Mouse (Mus musculus): ENCODE measurements around the gene Apba3. TPM values are rescaled to one million over a fixed set of nuclear protein-coding genes. Genes with fewer than 3 reads are reported as not detected.

Gene Apba3
- polyA plus RNA-seq, 1 experiment from 2014 or later = 71.4 TPM

GRCm38 (mm10) chr10:81288601-81289000 is 21.8 kb downstream of the Apba3 start:
- no peak for DNase-seq (ENCODE audit: low read depth, low spot score)
- ATAC-seq = no peak
- no peaks in the 10 kb centered on the region for H3K27me3 ChIP-seq
- no peak for TF ChIP-seq CTCF (IDR thresholded peaks at IDR 0.05)
- POLR2A ChIA-PET = no interaction called here
- in situ Hi-C loops (cut with MboI; ENCODE audit: low pct_unique_long_range_greater_than_20kb) = loop anchor here (5.0 kb wide), 2 partner anchors 64 to 164 kb away; partner anchors contain the start of gene Hmg20b
- CTCF ChIA-PET = interaction anchor here (0.8 to 2.6 kb wide), 14 partner anchors 9 to 90 kb away, joined by 3 to 28 read pairs (median 5); partner anchors contain the start of genes Fzr1 and Hmg20b

GRCm38 (mm10) chr10:81289278-81289677 is 22.5 kb downstream of the Apba3 start:
- POLR2A ChIA-PET = no interaction called here
- TF ChIP-seq CTCF (IDR thresholded peaks at IDR 0.05) = no peak
- in situ Hi-C loops (cut with MboI; ENCODE audit: low pct_unique_long_range_greater_than_20kb) = loop anchor here (5.0 kb wide), 2 partner anchors 63 to 163 kb away; partner anchors contain the start of gene Hmg20b
- no peaks in the 10 kb centered on the region for H3K27me3 ChIP-seq
- ATAC-seq = no peak
- no peak for DNase-seq (ENCODE audit: low read depth, low spot score)
- CTCF ChIA-PET = interaction anchor here (0.7 to 2.6 kb wide), 16 partner anchors 9 to 89 kb away, joined by 3 to 28 read pairs (median 5); partner anchors contain the start of genes Fzr1 and Hmg20b

- CTCF ChIA-PET = interaction anchor here (0.7 to 2.6 kb wide), 13 partner anchors 8 to 89 kb away, joined by 3 to 28 read pairs (median 5); partner anchors contain the start of genes Fzr1 and Hmg20b
- no peaks in the 10 kb centered on the region for H3K27me3 ChIP-seq
- TF ChIP-seq CTCF (IDR thresholded peaks at IDR 0.05) = no peak
- no peak for ATAC-seq
- no peak for DNase-seq (ENCODE audit: low read depth, low spot score)
- POLR2A ChIA-PET = interaction anchor here (1.1 kb wide), 1 partner anchor 68 kb away, joined by 4 read pairs; no protein-coding TSS in a partner anchor
- in situ Hi-C loops (cut with MboI; ENCODE audit: low pct_unique_long_range_greater_than_20kb) = loop anchor here (5.0 kb wide), 2 partner anchors 62 to 162 kb away; partner anchors contain the start of gene Hmg20b
Observed at GRCm38 (mm10) chr10:81289811-81290210, 23.1 kb downstream of the Apba3 start.

- no peaks in the 10 kb centered on the region for H3K27me3 ChIP-seq
- no peak for TF ChIP-seq CTCF (IDR thresholded peaks at IDR 0.05)
- in situ Hi-C loops (cut with MboI; ENCODE audit: low pct_unique_long_range_greater_than_20kb) = no loop called here
- CTCF ChIA-PET = interaction anchor here (1.0 to 2.4 kb wide), 4 partner anchors 29 to 67 kb away, joined by 3 to 8 read pairs (median 6); partner anchors contain the start of gene Hmg20b
- ATAC-seq (no peak), DNase-seq (ENCODE audit: low read depth, low spot score) (no peak)
- POLR2A ChIA-PET = interaction anchor here (1.1 kb wide), 1 partner anchor 67 kb away, joined by 4 read pairs; no protein-coding TSS in a partner anchor
Observed at GRCm38 (mm10) chr10:81290698-81291460, 24.1 kb downstream of the Apba3 start.

- DNase-seq (ENCODE audit: low read depth, low spot score) = no peak
- CTCF ChIA-PET = interaction anchor here (1.0 to 2.3 kb wide), 10 partner anchors 10 to 99 kb away, joined by 3 to 32 read pairs (median 8); partner anchors contain the start of gene Hmg20b
- POLR2A ChIA-PET = interaction anchor here (2.1 kb wide), 1 partner anchor 29 kb away, joined by 8 read pairs; the partner anchor contains the start of gene Cactin
- no peaks in the 10 kb centered on the region for H3K27me3 ChIP-seq
- in situ Hi-C loops (cut with MboI; ENCODE audit: low pct_unique_long_range_greater_than_20kb) = no loop called here
- ATAC-seq = no peak
- no peak for TF ChIP-seq CTCF (IDR thresholded peaks at IDR 0.05)
Observed at GRCm38 (mm10) chr10:81291511-81292104, 24.8 kb downstream of the Apba3 start, which contains the start of gene Tjp3. Tjp3 (minus strand) TSS chr10:81291581.

GRCm38 (mm10) chr10:81292554-81293333 is 26.0 kb downstream of the Apba3 start, which contains the start of gene Pip5k1c:
Pip5k1c (plus strand) TSS chr10:81292963.
- ChIA-PET CTCF (interaction anchor here (0.7 to 2.3 kb wide), 22 partner anchors 9 to 98 kb away, joined by 3 to 32 read pairs (median 5); partner anchors contain the start of genes Cactin, Fzr1 and Hmg20b), POLR2A (interaction anchor here (0.5 to 2.1 kb wide), 2 partner anchors 28 to 700 kb away, joined by 8 read pairs; partner anchors contain the start of gene Cactin)
- peak; percentile 81 for ATAC-seq
- peak; percentile 98 for DNase-seq (ENCODE audit: low read depth, low spot score)
- no peak for TF ChIP-seq CTCF (IDR thresholded peaks at IDR 0.05)
- in situ Hi-C loops (cut with MboI; ENCODE audit: low pct_unique_long_range_greater_than_20kb) = no loop called here
- no peaks in the 10 kb centered on the region for H3K27me3 ChIP-seq

GRCm38 (mm10) chr10:81293334-81294030 is 26.7 kb downstream of the Apba3 start:
- ATAC-seq (peak; percentile 12), DNase-seq (ENCODE audit: low read depth, low spot score) (no peak)
- H3K27me3 ChIP-seq = no peaks in the 10 kb centered on the region
- TF ChIP-seq CTCF (IDR thresholded peaks at IDR 0.05) = no peak
- in situ Hi-C loops (cut with MboI; ENCODE audit: low pct_unique_long_range_greater_than_20kb) = no loop called here
- ChIA-PET CTCF (interaction anchor here (0.7 to 2.3 kb wide), 20 partner anchors 8 to 97 kb away, joined by 3 to 32 read pairs (median 5); partner anchors contain the start of genes Cactin, Fzr1 and Hmg20b), POLR2A (interaction anchor here (2.1 kb wide), 1 partner anchor 27 kb away, joined by 8 read pairs; the partner anchor contains the start of gene Cactin)

- POLR2A ChIA-PET = no interaction called here
- TF ChIP-seq CTCF (IDR thresholded peaks at IDR 0.05) = no peak
- CTCF ChIA-PET = no interaction called here
- in situ Hi-C loops (cut with MboI; ENCODE audit: low pct_unique_long_range_greater_than_20kb) = no loop called here
- DNase-seq (ENCODE audit: low read depth, low spot score) = no peak
- ATAC-seq = no peak
- no peaks in the 10 kb centered on the region for H3K27me3 ChIP-seq
Observed at GRCm38 (mm10) chr10:81294442-81294841, 27.7 kb downstream of the Apba3 start.

- ATAC-seq (no peak), DNase-seq (ENCODE audit: low read depth, low spot score) (no peak)
- POLR2A ChIA-PET = no interaction called here
Observed at GRCm38 (mm10) chr10:81295185-81295584, 28.4 kb downstream of the Apba3 start.

More at GRCm38 (mm10) chr10:81295185-81295584, 28.4 kb downstream of the Apba3 start:
- CTCF ChIA-PET = interaction anchor here (2.5 kb wide), 1 partner anchor 10 kb away, joined by 15 read pairs; no protein-coding TSS in a partner anchor
- in situ Hi-C loops (cut with MboI; ENCODE audit: low pct_unique_long_range_greater_than_20kb) = no loop called here
- TF ChIP-seq CTCF (IDR thresholded peaks at IDR 0.05) = no peak
- H3K27me3 ChIP-seq = no peaks in the 10 kb centered on the region

Measured in Patski (cell line).